Mouse (Mus musculus): ENCODE data around the gene Krtap4-9.
A peak's percentile ranks its signal among the peaks of the same experiment; 100 is the strongest.
"Not testable (repeated sequence)": the region's sequence is repeated elsewhere in the genome, so short reads cannot be mapped to it uniquely, and the experiment has no call there.

The Krtap4-9 gene

DNA sequence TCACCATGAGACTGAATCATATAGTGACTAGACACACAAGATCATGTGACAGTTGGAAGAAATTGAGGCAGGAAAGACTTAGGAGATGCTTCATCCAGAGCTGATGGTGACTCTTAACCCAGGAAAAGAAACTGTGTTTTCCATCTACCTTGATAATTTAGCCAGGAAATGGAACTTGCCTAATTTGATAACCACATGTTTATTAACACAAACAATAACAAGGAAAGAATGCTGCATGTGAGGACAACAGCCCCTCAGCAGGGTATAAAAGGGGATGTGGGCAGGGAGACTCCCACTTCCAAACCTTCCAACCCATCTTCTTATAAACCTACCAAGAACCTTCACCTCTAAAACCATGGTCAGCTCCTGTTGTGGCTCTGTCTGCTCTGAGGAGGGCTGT, at the start of gene Krtap4-9:
Gene Krtap4-9, plus strand, starts transcription at position 301 of the 400 bp plus-strand sequence.
- not testable (repeated sequence) for DNase-seq (ENCODE audit: extremely low spot score)

DNA sequence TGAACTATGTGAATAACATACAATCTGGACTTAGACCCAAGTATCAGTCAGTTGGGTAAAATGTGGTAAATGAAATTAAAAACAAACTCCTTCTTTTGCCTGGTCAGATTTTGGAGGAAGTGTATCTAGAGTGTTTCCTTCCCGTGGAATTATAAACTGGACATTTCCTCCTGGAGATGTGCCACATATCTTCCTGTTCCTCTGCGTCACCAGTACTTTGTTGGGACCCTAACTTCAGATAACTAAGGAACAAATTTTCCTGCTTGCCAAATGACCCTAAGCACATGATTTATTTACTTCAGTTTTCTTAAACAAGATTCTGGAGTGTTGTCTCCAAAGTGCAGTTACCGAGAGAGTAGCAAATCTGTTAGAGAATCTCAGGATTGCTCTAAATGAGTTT, 41.0 kb upstream of the Krtap4-9 start:
- DNase-seq (ENCODE audit: extremely low spot score), result no peak

DNA sequence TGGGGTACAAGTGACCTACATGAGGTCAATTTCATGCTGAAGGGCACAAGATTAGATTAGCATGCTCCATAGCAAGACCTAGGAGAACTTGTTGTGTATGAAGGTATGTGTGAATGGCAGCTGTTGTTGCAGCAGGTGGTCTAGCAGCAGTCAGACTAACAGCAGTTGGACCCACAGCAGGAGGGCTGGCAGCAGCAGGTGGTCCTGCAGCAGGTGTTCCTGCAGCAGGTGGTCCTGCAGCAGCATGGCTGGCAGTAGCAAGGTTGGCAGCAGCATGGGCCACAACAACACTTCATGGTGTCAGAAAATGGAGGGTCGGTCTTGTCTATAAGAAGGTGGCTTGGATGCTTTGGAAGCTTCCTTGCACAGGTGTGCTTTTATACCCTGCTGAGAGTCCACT, 26.1 kb upstream of the Krtap4-9 start:
- DNase-seq (ENCODE audit: extremely low spot score), result no peak

DNA sequence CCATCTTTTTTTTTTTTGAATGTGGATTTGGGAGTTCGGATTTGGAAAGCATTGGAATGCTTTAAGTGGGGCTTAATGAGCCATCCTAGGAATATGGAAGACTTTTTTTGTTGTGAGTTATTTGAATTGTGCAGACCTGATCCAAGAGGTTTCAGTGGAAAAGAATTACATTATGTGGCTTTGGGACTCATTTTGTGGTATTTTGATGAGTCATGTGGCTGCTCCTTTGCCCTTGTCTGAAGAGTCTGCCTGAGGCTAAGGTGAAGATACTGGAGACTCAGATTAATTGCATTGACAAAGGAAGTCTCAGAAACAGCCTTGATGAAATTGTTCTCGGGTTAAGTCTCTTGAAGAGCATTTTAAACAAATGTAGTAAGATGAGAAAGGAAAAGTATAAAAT, 16.6 kb upstream of the Krtap4-9 start:
- no peak for DNase-seq (ENCODE audit: extremely low spot score)

DNA sequence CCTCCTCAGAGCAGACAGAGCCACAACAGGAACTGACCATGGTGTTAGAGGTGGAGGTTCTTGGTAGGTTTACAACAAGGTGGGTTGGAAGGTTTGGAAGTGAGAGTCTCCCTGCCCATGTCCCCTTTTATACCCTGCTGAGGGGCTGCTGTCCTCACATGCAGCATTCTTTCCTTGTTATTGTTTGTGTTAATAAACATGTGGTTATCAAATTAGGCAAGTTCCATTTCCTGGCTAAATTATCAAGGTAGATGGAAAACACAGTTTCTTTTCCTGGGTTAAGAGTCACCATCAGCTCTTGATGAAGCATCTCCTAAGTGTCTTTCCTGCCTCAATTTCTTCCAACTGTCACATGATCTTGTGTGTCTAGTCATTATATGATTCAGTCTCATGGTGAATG, 12.2 kb upstream of the Krtap4-9 start, which contains the start of gene Gm11595:
Gene Gm11595, minus strand, starts transcription at position 101 of the 400 bp plus-strand sequence.
- DNase-seq (ENCODE audit: extremely low spot score), result not testable (repeated sequence)

DNA sequence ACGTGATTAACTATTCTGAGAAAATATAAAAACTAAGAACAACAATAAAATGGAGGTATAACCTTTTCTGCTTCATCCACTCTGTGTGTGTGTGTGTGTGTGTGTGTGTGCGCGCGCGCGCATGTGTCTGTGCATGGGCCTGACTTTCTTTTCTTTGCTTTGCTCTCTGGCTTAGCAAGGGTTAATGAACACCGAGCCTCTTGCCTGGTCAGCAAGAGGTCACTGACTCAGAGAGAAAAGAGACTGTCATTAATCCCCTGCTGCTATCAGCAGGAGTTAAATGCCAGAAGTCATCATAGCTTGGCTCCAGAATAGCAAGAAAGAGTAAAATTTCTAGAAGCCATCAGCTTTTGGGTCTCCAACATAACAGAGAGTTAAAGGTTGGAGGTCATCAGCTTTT, 6.6 kb upstream of the Krtap4-9 start:
- peak; percentile 71 for DNase-seq (ENCODE audit: extremely low spot score)

DNA sequence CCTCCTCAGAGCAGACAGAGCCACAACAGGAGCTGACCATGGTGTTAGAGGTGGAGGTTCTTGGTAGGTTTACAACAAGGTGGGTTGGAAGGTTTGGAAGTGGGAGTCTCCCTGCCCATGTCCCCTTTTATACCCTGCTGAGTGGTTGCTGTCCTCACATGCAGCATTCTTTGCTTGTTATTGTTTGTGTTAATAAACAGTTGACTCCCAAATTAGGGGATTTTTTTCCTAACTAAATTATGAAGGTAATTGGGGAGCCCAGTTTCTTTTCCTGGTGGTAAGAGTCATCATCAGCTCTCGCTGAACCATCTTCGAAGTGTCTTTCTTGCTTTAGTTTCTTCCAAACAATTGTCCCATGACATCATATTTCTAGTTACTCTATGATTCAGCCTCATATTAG, 4.4 kb upstream of the Krtap4-9 start, which contains the start of gene Krtap4-8:
Gene Krtap4-8, minus strand, starts transcription at position 101 of the 400 bp plus-strand sequence.
- DNase-seq (ENCODE audit: extremely low spot score), result no peak

DNA sequence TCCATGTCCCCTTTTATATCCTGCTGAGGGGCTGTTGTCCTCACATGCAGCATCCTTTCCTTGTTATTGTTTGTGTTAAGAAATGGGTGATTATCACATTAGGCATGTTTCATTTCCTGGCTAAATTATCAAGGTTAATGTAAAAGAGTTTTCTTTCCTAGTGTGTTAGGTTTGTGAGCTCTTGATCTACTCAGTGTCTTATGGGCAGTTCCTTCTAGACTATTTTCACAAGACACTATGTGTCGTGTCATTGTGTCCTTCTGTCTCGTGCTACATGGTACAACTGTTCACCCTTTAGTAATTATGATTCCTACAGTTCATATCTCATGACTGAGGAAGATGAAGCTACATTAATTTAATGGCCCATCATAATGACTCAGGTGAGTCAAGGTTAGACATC, 8.4 kb downstream of the Krtap4-9 start, which contains the start of gene Gm11596:
Gene Gm11596, minus strand, starts transcription at position 101 of the 400 bp plus-strand sequence.
- no peak for DNase-seq (ENCODE audit: extremely low spot score)

DNA sequence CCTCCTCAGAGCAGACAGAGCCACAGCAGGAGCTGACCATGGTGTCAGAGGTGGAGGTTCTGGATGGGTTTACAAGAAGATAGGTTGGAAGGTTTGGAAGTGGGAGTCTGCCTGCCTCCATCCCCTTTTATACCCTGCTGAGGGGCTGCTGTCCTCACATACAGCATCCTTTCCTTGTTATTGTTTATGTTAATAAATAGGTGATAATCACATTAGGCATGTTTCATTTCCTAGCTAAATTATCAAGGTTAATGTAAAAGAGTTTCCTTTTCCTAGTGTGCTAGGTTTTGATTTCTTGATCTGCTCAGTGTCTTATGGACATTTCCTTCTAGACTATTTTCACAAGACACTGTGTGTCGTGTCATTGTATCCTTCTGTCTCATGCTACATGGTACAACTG, 13.8 kb downstream of the Krtap4-9 start, which contains the start of gene Gm11569:
Gene Gm11569, minus strand, starts transcription at position 101 of the 400 bp plus-strand sequence.
- DNase-seq (ENCODE audit: extremely low spot score), result not testable (repeated sequence)

DNA sequence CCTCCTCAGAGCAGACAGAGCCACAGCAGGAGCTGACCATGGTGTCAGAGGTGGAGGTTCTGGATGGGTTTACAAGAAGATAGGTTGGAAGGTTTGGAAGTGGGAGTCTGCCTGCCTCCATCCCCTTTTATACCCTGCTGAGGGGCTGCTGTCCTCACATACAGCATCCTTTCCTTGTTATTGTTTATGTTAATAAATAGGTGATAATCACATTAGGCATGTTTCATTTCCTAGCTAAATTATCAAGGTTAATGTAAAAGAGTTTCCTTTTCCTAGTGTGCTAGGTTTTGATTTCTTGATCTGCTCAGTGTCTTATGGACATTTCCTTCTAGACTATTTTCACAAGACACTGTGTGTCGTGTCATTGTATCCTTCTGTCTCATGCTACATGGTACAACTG, 19.3 kb downstream of the Krtap4-9 start, which contains the start of gene Gm11554:
Gene Gm11554, minus strand, starts transcription at position 101 of the 400 bp plus-strand sequence.
- DNase-seq (ENCODE audit: extremely low spot score), result not testable (repeated sequence)

DNA sequence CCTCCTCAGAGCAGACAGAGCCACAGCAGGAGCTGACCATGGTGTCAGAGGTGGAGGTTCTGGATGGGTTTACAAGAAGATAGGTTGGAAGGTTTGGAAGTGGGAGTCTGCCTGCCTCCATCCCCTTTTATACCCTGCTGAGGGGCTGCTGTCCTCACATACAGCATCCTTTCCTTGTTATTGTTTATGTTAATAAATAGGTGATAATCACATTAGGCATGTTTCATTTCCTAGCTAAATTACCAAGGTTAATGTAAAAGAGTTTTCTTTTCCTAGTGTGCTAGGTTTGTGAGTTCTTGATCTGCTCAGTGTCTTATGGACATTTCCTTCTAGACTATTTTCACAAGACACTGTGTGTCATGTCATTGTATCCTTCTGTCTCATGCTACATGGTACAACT, 24.8 kb downstream of the Krtap4-9 start, which contains the start of gene Krtap4-13:
Gene Krtap4-13, minus strand, starts transcription at position 101 of the 400 bp plus-strand sequence.
- DNase-seq (ENCODE audit: extremely low spot score), result not testable (repeated sequence)

DNA sequence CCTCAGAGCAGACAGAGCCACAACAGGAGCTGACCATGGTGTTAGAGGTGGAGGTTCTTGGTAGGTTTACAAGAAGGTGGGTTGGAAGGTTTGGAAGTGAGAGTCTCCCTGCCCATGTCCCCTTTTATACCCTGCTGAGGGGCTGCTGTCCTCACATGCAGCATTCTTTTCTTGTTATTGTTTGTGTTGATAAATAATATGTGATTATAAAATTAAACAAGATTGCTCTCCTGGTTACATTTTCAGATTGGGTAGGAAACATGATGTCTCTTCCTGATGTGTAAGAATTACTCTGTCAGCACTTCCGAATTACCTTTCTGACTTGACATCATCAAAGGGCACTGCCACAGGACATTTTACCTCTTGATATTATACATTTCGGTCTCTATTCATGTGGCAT, 30.6 kb downstream of the Krtap4-9 start, which contains the start of gene Gm11564:
Gene Gm11564, minus strand, starts transcription at position 101 of the 400 bp plus-strand sequence.
- DNase-seq (ENCODE audit: extremely low spot score), result not testable (repeated sequence)
